ENCODE assay signal across 12 mouse cellular contexts in genomic region chr15:77935673-77936375, GRCm38 (mm10). TPM values are rescaled to one million over a fixed set of nuclear protein-coding genes. Genes with fewer than 3 reads are reported as not detected.
DNase-seq lines count a peak whose midpoint lies in the region; ATAC-seq and TF ChIP-seq lines count a peak whose summit lies in the region.
"Had no signal": no experiment of that assay in that cellular context is flagged by ENCODE, and none has a peak within 500 bp of the region (broad histone marks: within the 10 kb centered on the region; RNA-seq: fewer than 3 reads in every experiment).

No protein-coding gene starts in this region.

- H3K4me1 ChIP-seq in hindbrain, embryonic 13.5 days (replicated peaks) = peaks cover 15% of the 10 kb centered on the region
- peaks cover 3% of the 10 kb centered on the region for H3K4me1 ChIP-seq in hindbrain, embryonic 12.5 days
- H3K4me1 ChIP-seq in midbrain, embryonic 11.5 days (ENCODE audit: control insufficient read depth, insufficient read depth, low read length) = peaks cover 3% of the 10 kb centered on the region; the same call in 1 of the 2 replicates
- no peaks in the 10 kb centered on the region for H3K4me1 ChIP-seq in lung, postnatal 0 days (ENCODE audit: insufficient read depth, low read depth, low read length)

- H3K4me3 ChIP-seq in hindbrain, embryonic 13.5 days = no peak overlapping the region
- no peak overlapping the region for H3K4me3 ChIP-seq in hindbrain, embryonic 12.5 days
- H3K4me3 ChIP-seq in midbrain, embryonic 11.5 days (ENCODE audit: low read depth, low read length) = no peak overlapping the region
- H3K4me3 ChIP-seq in lung, postnatal 0 days (ENCODE audit: low read depth, low read length) = no peak overlapping the region
- H3K4me3 ChIP-seq: liver, embryonic 15.5 days; neural tube, embryonic 13.5 days had no signal

- 71% methylated on average over 14 of the region's 14 CpGs for WGBS in hindbrain, embryonic 13.5 days
- 80% methylated on average over 14 of the region's 14 CpGs for WGBS in hindbrain, embryonic 12.5 days
- 83% methylated on average over 14 of the region's 14 CpGs for WGBS in midbrain, embryonic 11.5 days
- WGBS in lung, postnatal 0 days = 79% methylated on average over 14 of the region's 14 CpGs

- ATAC-seq in hindbrain, embryonic 13.5 days (ENCODE audit: low FRiP score) = no peak
- no peak for ATAC-seq in hindbrain, embryonic 12.5 days (ENCODE audit: low FRiP score)
- ATAC-seq in midbrain, embryonic 11.5 days (ENCODE audit: low FRiP score) = no peak
- no peak for ATAC-seq in lung, postnatal 0 days
- ATAC-seq: inflammation-experienced regulatory T-cells, adult 6 months had no signal

- TF ChIP-seq EP300 in lung, postnatal 0 days (IDR thresholded peaks at IDR 0.05) = no peak

- H3K4me2 ChIP-seq in hindbrain, embryonic 13.5 days = 0 out of 2 replicates have a peak overlapping the region, but pooled peaks have one; percentile 2
- H3K4me2 ChIP-seq in hindbrain, embryonic 12.5 days (replicated peaks) = no peak overlapping the region
- H3K4me2 ChIP-seq in midbrain, embryonic 11.5 days = no peak overlapping the region
- H3K4me2 ChIP-seq in lung, postnatal 0 days (replicated peaks; ENCODE audit: low read depth, low read length) = no peak overlapping the region
- H3K4me2 ChIP-seq: heart, embryonic 11.5 days; liver, embryonic 15.5 days; neural tube, embryonic 13.5 days had no signal

- no peaks in the 10 kb centered on the region for H3K36me3 ChIP-seq in hindbrain, embryonic 13.5 days
- H3K36me3 ChIP-seq in hindbrain, embryonic 12.5 days = no peaks in the 10 kb centered on the region
- no peaks in the 10 kb centered on the region; the same call in 1 of the 2 replicates for H3K36me3 ChIP-seq in midbrain, embryonic 11.5 days (ENCODE audit: control insufficient read depth, insufficient read depth, low read length)
- H3K36me3 ChIP-seq in lung, postnatal 0 days (ENCODE audit: insufficient read depth, low read length) = no peaks in the 10 kb centered on the region
- H3K36me3 ChIP-seq: liver, embryonic 15.5 days; neural tube, embryonic 13.5 days had no signal

- no peaks in the 10 kb centered on the region for H3K9me3 ChIP-seq in hindbrain, embryonic 13.5 days
- H3K9me3 ChIP-seq in hindbrain, embryonic 12.5 days (replicated peaks) = no peaks in the 10 kb centered on the region
- no peaks in the 10 kb centered on the region for H3K9me3 ChIP-seq in midbrain, embryonic 11.5 days (ENCODE audit: control insufficient read depth, low read length)
- no peaks in the 10 kb centered on the region for H3K9me3 ChIP-seq in lung, postnatal 0 days (ENCODE audit: low read length)
- H3K9me3 ChIP-seq: liver, embryonic 15.5 days; neural tube, embryonic 13.5 days had no signal

- peaks cover 5% of the 10 kb centered on the region for H3K27me3 ChIP-seq in hindbrain, embryonic 13.5 days
- no peaks in the 10 kb centered on the region for H3K27me3 ChIP-seq in hindbrain, embryonic 12.5 days
- no peaks in the 10 kb centered on the region for H3K27me3 ChIP-seq in midbrain, embryonic 11.5 days (ENCODE audit: control insufficient read depth, insufficient read depth, low read length)
- H3K27me3 ChIP-seq in lung, postnatal 0 days (replicated peaks; ENCODE audit: insufficient read depth, low read length) = no peaks in the 10 kb centered on the region
- H3K27me3 ChIP-seq: neural tube, embryonic 13.5 days had no signal

- DNase-seq in cerebellum, postnatal 10 days = peak; percentile 77 to 80
- peak; percentile 71 to 81 for DNase-seq in layer of hippocampus, adult 18-20 months (ENCODE audit: low spot score in 2 of 2)
- peak; percentile 41 for DNase-seq in right cerebral cortex, postnatal 14 days
- DNase-seq in spleen, adult 12 weeks (ENCODE audit: low spot score) = no peak
- DNase-seq in midbrain, embryonic 11.5 days (ENCODE audit: low spot score, missing footprints) = no peak
- no peak for DNase-seq in lung, postnatal 0 days (ENCODE audit: low spot score)

- peak overlapping the region; percentile 44; the same call in 1 of the 2 replicates for H3K27ac ChIP-seq in hindbrain, embryonic 13.5 days
- no peak overlapping the region for H3K27ac ChIP-seq in hindbrain, embryonic 12.5 days
- H3K27ac ChIP-seq in midbrain, embryonic 11.5 days (ENCODE audit: low read depth, low read length) = no peak overlapping the region
- H3K27ac ChIP-seq in lung, postnatal 0 days (ENCODE audit: low read length) = no peak overlapping the region
- H3K27ac ChIP-seq: liver, embryonic 15.5 days; neural tube, embryonic 13.5 days had no signal

- peak overlapping the region; percentile 60; the same call in 1 of the 2 replicates for H3K9ac ChIP-seq in hindbrain, embryonic 13.5 days
- H3K9ac ChIP-seq in hindbrain, embryonic 12.5 days = no peak overlapping the region
- no peak overlapping the region for H3K9ac ChIP-seq in midbrain, embryonic 11.5 days (ENCODE audit: low read length)
- no peak overlapping the region for H3K9ac ChIP-seq in lung, postnatal 0 days (replicated peaks; ENCODE audit: low read depth)
- H3K9ac ChIP-seq: liver, embryonic 15.5 days; neural tube, embryonic 13.5 days had no signal

- TF ChIP-seq CTCF in lung, postnatal 0 days (IDR thresholded peaks at IDR 0.05) = no peak

RNA-seq across cellular contexts. Expression of gene Txn2, which starts 7.0 kb away (rescaled TPM):
- 214 and 218 TPM in 2 replicates for polyA plus RNA-seq in hindbrain, embryonic 13.5 days (2015; fragmentation: Nextera tagmentation; extraction: Ambion mirVana)
- polyA plus RNA-seq in hindbrain, embryonic 12.5 days (2016; fragmentation: Nextera tagmentation; extraction: Ambion mirVana) = 191 and 206 TPM in 2 replicates
- total RNA-seq in layer of hippocampus, adult 18-20 months (2021) = 100 to 1,000 TPM; 134 to 140 TPM
- polyA plus RNA-seq in midbrain, embryonic 11.5 days (2014; fragmentation: Nextera tagmentation; extraction: Ambion mirVana) = 242 and 255 TPM in 2 replicates
- 121 and 122 TPM in 2 replicates for polyA plus RNA-seq in lung, postnatal 0 days (2015; fragmentation: Nextera tagmentation; extraction: Ambion mirVana)

RNA-seq across cellular contexts. Expression of gene Foxred2, which starts 20.7 kb away (rescaled TPM):
- 6.2 and 7.4 TPM in 2 replicates for polyA plus RNA-seq in hindbrain, embryonic 13.5 days (2015; fragmentation: Nextera tagmentation; extraction: Ambion mirVana)
- polyA plus RNA-seq in hindbrain, embryonic 12.5 days (2016; fragmentation: Nextera tagmentation; extraction: Ambion mirVana) = 4.9 and 5.6 TPM in 2 replicates
- 1 to 10 TPM; 9.6 to 9.8 TPM for total RNA-seq in layer of hippocampus, adult 18-20 months (2021)
- polyA plus RNA-seq in midbrain, embryonic 11.5 days (2014; fragmentation: Nextera tagmentation; extraction: Ambion mirVana) = 5.0 and 6.1 TPM in 2 replicates
- polyA plus RNA-seq in lung, postnatal 0 days (2015; fragmentation: Nextera tagmentation; extraction: Ambion mirVana) = 0.21 and 0.24 TPM in 2 replicates

RNA-seq across cellular contexts. Expression of gene Eif3d, which starts 34.8 kb away (rescaled TPM):
- 184 and 191 TPM in 2 replicates for polyA plus RNA-seq in hindbrain, embryonic 13.5 days (2015; fragmentation: Nextera tagmentation; extraction: Ambion mirVana)
- 194 and 202 TPM in 2 replicates for polyA plus RNA-seq in hindbrain, embryonic 12.5 days (2016; fragmentation: Nextera tagmentation; extraction: Ambion mirVana)
- total RNA-seq in layer of hippocampus, adult 18-20 months (2021) = 100 to 1,000 TPM in 1 of 2 experiments, 10 to 100 TPM in 1; 94.5 to 103 TPM
- polyA plus RNA-seq in midbrain, embryonic 11.5 days (2014; fragmentation: Nextera tagmentation; extraction: Ambion mirVana) = 256 and 259 TPM in 2 replicates
- 82.4 and 95.8 TPM in 2 replicates for polyA plus RNA-seq in lung, postnatal 0 days (2015; fragmentation: Nextera tagmentation; extraction: Ambion mirVana)

Comparison
In these comparisons a context has a peak if more than half of its experiments do, and no peak if none do; other contexts are left out.
1. DNase-seq: peak in cerebellum, postnatal 10 days (2 of 2), layer of hippocampus, adult 18-20 months (2 of 2) and right cerebral cortex, postnatal 14 days (single experiment); none in spleen, adult 12 weeks (single experiment), midbrain, embryonic 11.5 days (single experiment) and lung, postnatal 0 days (single experiment).